Mouse (Mus musculus) embryonic fibroblast, embryonic 13.5 days (primary cell): Measurements from ENCODE around the gene Rab22a. TPM values are rescaled to one million over a fixed set of nuclear protein-coding genes. Genes with fewer than 3 reads are reported as not detected.
"Not testable (repeated sequence)": the region's sequence is repeated elsewhere in the genome, so short reads cannot be mapped to it uniquely, and the experiment has no call there.

Experiments used
- H3K27ac ChIP-seq: 2 replicates; pipeline ENCODE4 v1.5.1; 2012; ENCODE audit warnings: low read length, control low read depth, inconsistent platforms; ENCODE audit not compliant: insufficient read depth
- H3K4me1 ChIP-seq: 2 replicates; pipeline ENCODE4 v1.6.1; 2011; ENCODE audit warnings: low read length; ENCODE audit not compliant: control insufficient read depth, insufficient read depth
- H3K4me3 ChIP-seq: 2 replicates; pipeline ENCODE4 v1.5.1; 2011; ENCODE audit warnings: mild to moderate bottlenecking, control low read depth, low read length; ENCODE audit not compliant: insufficient read depth
- CTCF ChIP-seq: IDR thresholded peaks from 2 replicates; pipeline ENCODE4 v1.5.1; 2011; ENCODE audit warnings: mild to moderate bottlenecking, control low read depth, low read length, moderate library complexity, borderline replicate concordance; ENCODE audit not compliant: insufficient read depth
- POLR2A ChIP-seq: IDR thresholded peaks from 2 replicates; pipeline ENCODE4 v1.6.1; 2011; ENCODE audit warnings: low read depth, mild to moderate bottlenecking, control low read depth, low read length, moderate library complexity
- polyA plus RNA-seq: library from polyadenylated mRNA; stranded (reverse); fragments of >200 nt; gene quantifications from 2 replicates; pipeline ENCODE4 v1.2.4, GENCODE M21; 2011; ENCODE audit warnings: low read depth; ENCODE audit not compliant: missing spikeins, insufficient read length

The Rab22a gene
- polyA plus RNA-seq, 1 experiment = 54.5 TPM

GRCm38 (mm10) chr2:173689835-173690234 is 30.3 kb downstream of the Rab22a start:
- H3K4me3 ChIP-seq = no peak overlapping the region
- H3K4me1 ChIP-seq = no peaks in the 10 kb centered on the region
- TF ChIP-seq CTCF (no peak), POLR2A (no peak)
- H3K27ac ChIP-seq = no peak overlapping the region

GRCm38 (mm10) chr2:173691748-173692147 is 32.2 kb downstream of the Rab22a start:
- TF ChIP-seq POLR2A (no peak), CTCF (no peak)
- H3K4me3 ChIP-seq = no peak overlapping the region
- H3K4me1 ChIP-seq = no peaks in the 10 kb centered on the region
- H3K27ac ChIP-seq = no peak overlapping the region

GRCm38 (mm10) chr2:173692693-173693092 is 33.1 kb downstream of the Rab22a start:
- no peak for TF ChIP-seq POLR2A
- H3K27ac ChIP-seq = no peak overlapping the region
- H3K4me1 ChIP-seq = no peaks in the 10 kb centered on the region
- H3K4me3 ChIP-seq = no peak overlapping the region

- Histone ChIP-seq H3K4me3 (no peak overlapping the region), H3K27ac (no peak overlapping the region), H3K4me1 (peaks cover 10% of the 10 kb centered on the region)
- TF ChIP-seq CTCF (no peak), POLR2A (no peak)
Observed at GRCm38 (mm10) chr2:173698850-173699249, 39.3 kb downstream of the Rab22a start.

GRCm38 (mm10) chr2:173702096-173702866 is 42.7 kb downstream of the Rab22a start:
- TF ChIP-seq POLR2A (no peak), CTCF (no peak)
- Histone ChIP-seq H3K4me1 (peaks cover 13% of the 10 kb centered on the region), H3K4me3 (no peak overlapping the region), H3K27ac (no peak overlapping the region)

GRCm38 (mm10) chr2:173702867-173703237 is 43.3 kb downstream of the Rab22a start:
- Histone ChIP-seq H3K4me1 (peaks cover 13% of the 10 kb centered on the region), H3K4me3 (no peak overlapping the region), H3K27ac (no peak overlapping the region)
- no peak for TF ChIP-seq CTCF
- no peak for TF ChIP-seq POLR2A

GRCm38 (mm10) chr2:173705827-173706551 is 46.4 kb downstream of the Rab22a start:
- Histone ChIP-seq H3K4me3 (no peak overlapping the region), H3K27ac (no peak overlapping the region), H3K4me1 (peaks cover 7% of the 10 kb centered on the region; the same call in 1 of the 2 replicates)
- TF ChIP-seq POLR2A = no peak
- no peak for TF ChIP-seq CTCF

GRCm38 (mm10) chr2:173707626-173708025 is 48.1 kb downstream of the Rab22a start:
- not testable (repeated sequence) for H3K4me3 ChIP-seq, H3K4me1 ChIP-seq, H3K27ac ChIP-seq

- H3K4me3 ChIP-seq = no peak overlapping the region
- TF ChIP-seq POLR2A (no peak), CTCF (no peak)
- H3K4me1 ChIP-seq = peaks cover 3% of the 10 kb centered on the region; the same call in 1 of the 2 replicates
- H3K27ac ChIP-seq = no peak overlapping the region
Observed at GRCm38 (mm10) chr2:173710193-173710592, 50.6 kb downstream of the Rab22a start.

GRCm38 (mm10) chr2:173712656-173713055 is 53.1 kb downstream of the Rab22a start:
- Histone ChIP-seq H3K4me3 (no peak overlapping the region), H3K4me1 (no peaks in the 10 kb centered on the region; the same call in 1 of the 2 replicates), H3K27ac (no peak overlapping the region)
- TF ChIP-seq POLR2A = no peak
- TF ChIP-seq CTCF = no peak
